Mouse (Mus musculus) central nervous system, embryonic 14 days (tissue): ENCODE results near the gene Ralgapb. TPM values are rescaled to one million over a fixed set of nuclear protein-coding genes. Genes with fewer than 3 reads are reported as not detected.

Source experiments
- polyA plus RNA-seq: library from polyadenylated mRNA; depleted of rRNA; stranded (reverse); fragments of >200 nt; gene quantifications from 2 replicates; pipeline ENCODE4 v1.2.3, GENCODE M21; 2012; rRNA removed

Ralgapb gene
- 30.8 and 34.8 TPM in 2 replicates for polyA plus RNA-seq

DNA sequence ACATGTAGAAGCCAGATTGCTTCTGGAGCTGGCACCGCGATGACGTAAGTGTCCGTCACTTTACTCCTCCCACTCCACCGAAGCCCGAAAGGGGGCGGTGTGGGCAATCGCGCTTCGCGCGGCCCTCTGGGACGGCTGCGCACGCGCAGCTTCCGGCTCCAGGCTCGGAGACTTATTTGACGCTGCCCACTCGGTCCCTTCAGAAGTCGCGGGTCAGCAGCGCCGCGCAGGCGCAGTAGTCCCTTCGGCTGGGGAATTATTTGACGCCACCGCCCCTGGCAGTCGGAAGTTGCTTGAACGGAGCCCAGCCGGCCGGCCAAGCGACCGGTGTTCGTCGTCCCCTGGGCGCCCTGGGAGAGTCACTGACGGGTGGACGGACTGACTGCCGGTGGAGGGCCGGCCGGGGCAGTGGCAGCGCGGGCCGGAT is at the start of gene Ralgapb:
Gene Ralgapb (plus strand): TSS at position 254 of the 427 bp plus-strand sequence.

DNA sequence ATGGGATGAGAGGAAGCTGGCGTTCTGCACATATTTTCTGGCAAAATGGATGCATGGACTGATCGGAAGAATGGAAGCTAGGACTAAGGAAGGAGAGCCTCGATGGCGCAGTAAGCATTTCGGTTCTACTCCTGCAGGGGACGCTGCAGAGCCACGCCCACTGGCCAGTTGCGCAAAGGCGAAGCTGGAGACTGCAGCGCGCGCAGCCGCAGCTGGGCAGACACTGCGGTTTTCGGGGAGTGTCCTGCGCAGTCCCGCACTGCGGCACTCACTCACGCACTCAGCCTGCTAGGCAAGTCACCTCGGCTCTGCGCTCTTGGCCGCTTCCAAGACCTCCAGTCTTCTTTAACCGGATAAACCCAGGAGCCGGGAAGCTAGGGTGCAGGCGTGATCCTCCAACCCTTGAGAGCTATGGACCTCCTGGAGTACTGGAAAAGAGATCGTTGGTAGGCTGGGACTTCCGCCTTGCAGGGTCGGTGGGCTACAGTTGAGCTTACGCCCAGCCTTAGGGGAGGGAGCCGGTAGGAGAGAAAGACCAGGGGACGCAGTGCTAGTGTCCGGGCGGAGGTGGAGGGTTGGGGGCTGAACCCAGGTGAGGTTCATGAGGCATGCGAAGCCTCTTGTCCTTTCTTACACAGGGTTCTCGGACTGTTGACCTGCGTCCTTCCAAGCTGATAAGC is 34.1 kb upstream of the Ralgapb start, which contains the start of gene Snhg11:
Gene Snhg11 (plus strand): TSS at position 196 of the 680 bp plus-strand sequence.

GRCm38 (mm10) chr2:158501836-158502812 is 92.5 kb downstream of the Ralgapb start, which contains the start of gene Adig:
Gene Adig, plus strand, starts transcription at chr2:158502612.

DNA sequence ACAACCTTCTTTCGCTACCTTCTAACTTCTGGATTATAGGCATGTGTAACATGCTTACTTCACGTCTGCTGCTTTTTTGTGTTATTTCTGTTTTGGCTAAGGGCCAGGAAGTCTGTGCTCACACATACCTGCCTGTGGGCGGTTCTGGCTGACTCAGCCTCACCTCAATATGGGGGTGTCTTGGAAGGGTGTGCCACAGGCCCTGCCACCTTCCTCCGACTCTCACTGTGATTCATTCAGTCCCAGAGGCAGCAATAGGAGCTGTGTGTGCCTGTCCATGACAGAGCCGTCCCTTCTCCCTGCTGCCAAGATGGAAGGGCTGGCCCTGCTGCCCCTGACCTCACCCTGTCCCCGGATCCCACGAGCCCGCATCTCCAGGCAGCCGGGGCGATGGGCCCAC is 102.9 kb downstream of the Ralgapb start, which contains the start of gene Arhgap40:
Gene Arhgap40 (plus strand): TSS at position 269 of the 400 bp plus-strand sequence.

Other genes starting within 250 kb of the Ralgapb start
- gene D630003M21Rik, start 180.6 kb upstream of the Ralgapb start, polyA plus RNA-seq = 3.1 and 5.2 TPM in 2 replicates
- gene Bpi, start 151.8 kb upstream of the Ralgapb start, polyA plus RNA-seq = not detected in 2 replicates
- gene Lbp, start 103.4 kb upstream of the Ralgapb start, polyA plus RNA-seq = 3.6 and 6.2 TPM in 2 replicates
- gene Snhg11, start 34.2 kb upstream of the Ralgapb start, polyA plus RNA-seq = 451 and 567 TPM in 2 replicates
- gene Adig, start 92.8 kb downstream of the Ralgapb start, polyA plus RNA-seq = not detected in 2 replicates
- gene Arhgap40, start 102.9 kb downstream of the Ralgapb start, polyA plus RNA-seq = 0.82 and 1.5 TPM in 2 replicates
- 59.7 and 61.4 TPM in 2 replicates for gene Slc32a1, start 200.9 kb downstream of the Ralgapb start, polyA plus RNA-seq
- 13.1 and 15.0 TPM in 2 replicates for gene Actr5, start 215.0 kb downstream of the Ralgapb start, polyA plus RNA-seq